Comparison of ENCODE assay signal across 1 mouse cellular context in the genomic region with DNA sequence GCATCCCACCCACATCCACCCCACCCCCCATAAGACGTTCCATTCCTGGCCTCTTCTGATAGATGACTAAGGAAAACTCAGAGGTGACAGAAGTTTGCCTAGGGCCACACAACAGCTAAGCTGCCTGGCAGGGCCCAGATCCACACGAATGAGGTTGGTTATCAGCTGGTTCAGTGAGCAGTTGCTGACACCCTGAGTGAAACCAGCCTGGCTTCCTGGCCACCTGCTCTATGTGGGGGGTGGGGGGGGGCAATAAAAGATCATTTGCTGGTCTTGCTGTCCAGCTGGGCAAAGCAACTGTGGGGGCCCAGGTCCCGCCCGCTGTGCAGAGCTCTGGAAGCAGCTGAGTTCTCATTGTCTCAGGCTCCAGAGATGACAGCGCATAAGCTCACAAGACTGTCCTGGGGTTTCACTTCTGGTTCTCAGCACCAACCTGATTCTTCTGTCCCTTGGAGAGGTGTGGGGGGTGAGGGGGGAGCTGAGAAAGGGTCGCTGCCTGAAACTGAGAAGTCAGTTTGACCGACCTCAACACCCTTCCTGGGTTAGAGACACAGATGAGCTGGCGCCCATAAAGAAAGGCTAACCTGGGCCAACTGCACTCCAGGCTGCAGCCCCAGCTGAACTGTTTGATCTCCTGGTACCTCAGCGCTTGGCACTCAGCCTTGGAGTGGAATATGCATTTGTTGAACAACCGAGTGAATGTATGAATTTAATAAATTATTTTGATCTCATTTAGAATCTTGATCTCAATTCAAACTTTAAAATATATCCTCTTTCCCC.
A peak's percentile ranks its signal among the peaks of the same experiment; 100 is the strongest.
TF ChIP-seq lines count a peak whose summit lies in the region.

No protein-coding gene starts in this region.

TF ChIP-seq in CH12.LX, 34 proteins besides CTCF, POLR2A, EP300 and RAD21 (continued from another document):
- TF ChIP-seq CHD2 (IDR thresholded peaks at IDR 0.05; ENCODE audit: low read length): peak; percentile 95
- TF ChIP-seq KAT2A (IDR thresholded peaks at IDR 0.05; ENCODE audit: insufficient replicate concordance, low read length): 0 out of 2 replicates have a peak, but pooled peaks have one; percentile 54
- TF ChIP-seq ZC3H11A (IDR thresholded peaks at IDR 0.05; ENCODE audit: low read depth, low read length): no peak
- TF ChIP-seq ZKSCAN1 (IDR thresholded peaks at IDR 0.05; ENCODE audit: borderline replicate concordance, low read depth, low read length): no peak
- peak; percentile 44 for TF ChIP-seq NRF1 (IDR thresholded peaks at IDR 0.05; ENCODE audit: low read depth, low read length)
- TF ChIP-seq MAX (IDR thresholded peaks at IDR 0.05; ENCODE audit: low read length): peak; percentile 52; the same call in 1 of the 2 replicates
- TF ChIP-seq POLR2AphosphoS2 (IDR thresholded peaks at IDR 0.05; ENCODE audit: low read depth, low read length): peak; percentile 32; the same call in 1 of the 2 replicates
- peak; percentile 100 for TF ChIP-seq TCF12 (IDR thresholded peaks at IDR 0.05; ENCODE audit: low read depth, low read length)
- peak; percentile 94 for TF ChIP-seq SIN3A (IDR thresholded peaks at IDR 0.05; ENCODE audit: low read length)
- peak; percentile 84; the same call in 1 of the 2 replicates for TF ChIP-seq UBTF (IDR thresholded peaks at IDR 0.05; ENCODE audit: low read depth, low read length)
- no peak for TF ChIP-seq CHD1 (IDR thresholded peaks at IDR 0.05; ENCODE audit: low read depth, low read length)
- no peak for TF ChIP-seq USF1 (IDR thresholded peaks at IDR 0.05; ENCODE audit: low read depth, low read length)
- peak; percentile 94 for TF ChIP-seq MEF2A (IDR thresholded peaks at IDR 0.05; ENCODE audit: borderline replicate concordance, low read depth, low read length)
- peak; percentile 94 for TF ChIP-seq MAZ (IDR thresholded peaks at IDR 0.05; ENCODE audit: low read depth, low read length)
- peak; percentile 24 for TF ChIP-seq JUN (IDR thresholded peaks at IDR 0.05; ENCODE audit: insufficient read depth, low read depth, low read length)
